Mouse (Mus musculus) adrenal gland, adult 2 months (tissue): ENCODE results near the gene Rps18. TPM values are rescaled to one million over a fixed set of nuclear protein-coding genes. Genes with fewer than 3 reads are reported as not detected.

ENCODE experiments used
- DNase-seq: peaks from one replicate; pipeline ENCODE4 v3.0.0; 2021
- polyA plus RNA-seq: library from polyadenylated mRNA; depleted of rRNA; stranded (reverse); fragments of >200 nt; gene quantifications from 2 replicates; pipeline ENCODE4 v1.2.3, GENCODE M21; 2012
- total RNA-seq, 2 experiments: library from RNA; stranded (reverse); gene quantifications; 2 replicates each; pipeline ENCODE4 v1.2.3; 2021

Rps18 gene
- total and polyA plus RNA-seq, 3 experiments, result 176 to 790 (median 541) TPM

- DNase-seq, result no peak
Measured at GRCm38 (mm10) chr17:33947430-33948089, 8.2 kb downstream of the Rps18 start.

GRCm38 (mm10) chr17:33943454-33943853, 12.3 kb downstream of the Rps18 start:
- no peak for DNase-seq

GRCm38 (mm10) chr17:33941381-33941780, 14.4 kb downstream of the Rps18 start:
- DNase-seq, result no peak

- DNase-seq, result peak; percentile 44
Measured at GRCm38 (mm10) chr17:33940981-33941380, 14.8 kb downstream of the Rps18 start.

GRCm38 (mm10) chr17:33940206-33940805, 15.5 kb downstream of the Rps18 start, which contains the start of the genes Pfdn6 and Wdr46:
Pfdn6 (minus strand) TSS chr17:33940343.
Wdr46 (plus strand) TSS chr17:33940660.
- DNase-seq, result peak; percentile 89

- DNase-seq, result no peak
Measured at GRCm38 (mm10) chr17:33938783-33939182, 17.0 kb downstream of the Rps18 start.

- DNase-seq, result no peak
Measured at GRCm38 (mm10) chr17:33936993-33937392, 18.8 kb downstream of the Rps18 start.

GRCm38 (mm10) chr17:33935422-33936055, 20.3 kb downstream of the Rps18 start:
- DNase-seq, result no peak

GRCm38 (mm10) chr17:33932970-33933369, 22.8 kb downstream of the Rps18 start:
- no peak for DNase-seq

- DNase-seq, result no peak
Measured at GRCm38 (mm10) chr17:33932448-33932847, 23.4 kb downstream of the Rps18 start.

- DNase-seq, result no peak
Measured at GRCm38 (mm10) chr17:33931947-33932346, 23.9 kb downstream of the Rps18 start.

GRCm38 (mm10) chr17:33931159-33931866, 24.5 kb downstream of the Rps18 start:
- no peak for DNase-seq

GRCm38 (mm10) chr17:33930280-33931158, 25.3 kb downstream of the Rps18 start:
- peak; percentile 84 for DNase-seq

GRCm38 (mm10) chr17:33929371-33930279, 26.2 kb downstream of the Rps18 start, which contains the start of gene Rgl2:
Rgl2 (plus strand) TSS chr17:33929543.
- DNase-seq, result peak; percentile 95

GRCm38 (mm10) chr17:33928251-33928947, 27.4 kb downstream of the Rps18 start:
- no peak for DNase-seq

GRCm38 (mm10) chr17:33926207-33926932, 29.4 kb downstream of the Rps18 start:
- no peak for DNase-seq

- DNase-seq, result no peak
Measured at GRCm38 (mm10) chr17:33925406-33926116, 30.2 kb downstream of the Rps18 start.

- no peak for DNase-seq
Measured at GRCm38 (mm10) chr17:33924577-33925283, 31.1 kb downstream of the Rps18 start.
